Mouse (Mus musculus): ENCODE data around the gene Mpp6. TPM values are rescaled to one million over a fixed set of nuclear protein-coding genes. Genes with fewer than 3 reads are reported as not detected.

The Mpp6 gene
- polyA plus RNA-seq, 1 experiment from 2014 or later, result 77.1 TPM

GRCm38 (mm10) chr6:50237963-50238362, 127.9 kb downstream of the Mpp6 start:
- H3K27ac ChIP-seq, result no peak overlapping the region
- ATAC-seq (ENCODE audit: low FRiP score, low read depth), result no peak
- H3K9me3 ChIP-seq, result no peaks in the 10 kb centered on the region
- no peaks in the 10 kb centered on the region for H3K36me3 ChIP-seq
- no peaks in the 10 kb centered on the region for H3K27me3 ChIP-seq
- H3K4me3 ChIP-seq, result no peak overlapping the region
- no peak overlapping the region for H3K4me2 ChIP-seq (replicated peaks)
- H3K4me1 ChIP-seq, result no peaks in the 10 kb centered on the region
- no peak overlapping the region for H3K9ac ChIP-seq
- WGBS, result 75% methylated on average over 2 of the region's 2 CpGs

GRCm38 (mm10) chr6:50239902-50240301, 129.9 kb downstream of the Mpp6 start:
- 92% methylated on average over 2 of the region's 2 CpGs for WGBS

GRCm38 (mm10) chr6:50240437-50240836, 130.4 kb downstream of the Mpp6 start:
- Histone ChIP-seq H3K4me1 (no peaks in the 10 kb centered on the region), H3K9me3 (no peaks in the 10 kb centered on the region), H3K27me3 (no peaks in the 10 kb centered on the region), H3K36me3 (no peaks in the 10 kb centered on the region), H3K4me3 (no peak overlapping the region), H3K9ac (no peak overlapping the region), H3K4me2 (replicated peaks) (no peak overlapping the region), H3K27ac (no peak overlapping the region)
- ATAC-seq (ENCODE audit: low FRiP score, low read depth), result no peak
- WGBS, result 51% methylated on average over 5 of the region's 5 CpGs

More at GRCm38 (mm10) chr6:50239902-50240301, 129.9 kb downstream of the Mpp6 start:
- Histone ChIP-seq H3K9ac (no peak overlapping the region), H3K4me3 (no peak overlapping the region), H3K9me3 (no peaks in the 10 kb centered on the region), H3K4me2 (replicated peaks) (no peak overlapping the region), H3K27ac (no peak overlapping the region), H3K27me3 (no peaks in the 10 kb centered on the region), H3K4me1 (no peaks in the 10 kb centered on the region), H3K36me3 (no peaks in the 10 kb centered on the region)
- no peak for ATAC-seq (ENCODE audit: low FRiP score, low read depth)

GRCm38 (mm10) chr6:50244126-50244525, 134.1 kb downstream of the Mpp6 start:
- Histone ChIP-seq H3K27me3 (no peaks in the 10 kb centered on the region), H3K36me3 (no peaks in the 10 kb centered on the region), H3K9ac (no peak overlapping the region), H3K9me3 (no peaks in the 10 kb centered on the region), H3K27ac (no peak overlapping the region), H3K4me1 (no peaks in the 10 kb centered on the region), H3K4me3 (no peak overlapping the region), H3K4me2 (replicated peaks) (no peak overlapping the region)
- ATAC-seq (ENCODE audit: low FRiP score, low read depth), result no peak
- WGBS, result 80% methylated on average over 4 of the region's 4 CpGs

GRCm38 (mm10) chr6:50244967-50245366, 134.9 kb downstream of the Mpp6 start:
- no peaks in the 10 kb centered on the region for H3K27me3 ChIP-seq
- H3K27ac ChIP-seq, result no peak overlapping the region
- no peak overlapping the region for H3K9ac ChIP-seq
- no peak for ATAC-seq (ENCODE audit: low FRiP score, low read depth)
- no peaks in the 10 kb centered on the region for H3K4me1 ChIP-seq
- H3K4me3 ChIP-seq, result no peak overlapping the region
- H3K9me3 ChIP-seq, result no peaks in the 10 kb centered on the region
- WGBS, result 86% methylated on average over 4 of the region's 4 CpGs
- no peak overlapping the region for H3K4me2 ChIP-seq (replicated peaks)
- H3K36me3 ChIP-seq, result no peaks in the 10 kb centered on the region

- Histone ChIP-seq H3K4me3 (no peak overlapping the region), H3K4me2 (replicated peaks) (no peak overlapping the region), H3K9me3 (no peaks in the 10 kb centered on the region), H3K36me3 (no peaks in the 10 kb centered on the region; the same call in 1 of the 2 replicates), H3K27ac (no peak overlapping the region), H3K27me3 (no peaks in the 10 kb centered on the region), H3K4me1 (no peaks in the 10 kb centered on the region), H3K9ac (no peak overlapping the region)
- no peak for ATAC-seq (ENCODE audit: low FRiP score, low read depth)
- 83% methylated on average over 2 of the region's 2 CpGs for WGBS
Measured at GRCm38 (mm10) chr6:50247356-50247755, 137.3 kb downstream of the Mpp6 start.

- WGBS, result 89% methylated on average over 4 of the region's 4 CpGs
- H3K9ac ChIP-seq, result no peak overlapping the region
- no peaks in the 10 kb centered on the region for H3K4me1 ChIP-seq
- no peak for ATAC-seq (ENCODE audit: low FRiP score, low read depth)
- no peak overlapping the region for H3K27ac ChIP-seq
- H3K27me3 ChIP-seq, result no peaks in the 10 kb centered on the region
- H3K9me3 ChIP-seq, result no peaks in the 10 kb centered on the region
- no peak overlapping the region for H3K4me3 ChIP-seq
- no peaks in the 10 kb centered on the region; the same call in 1 of the 2 replicates for H3K36me3 ChIP-seq
- H3K4me2 ChIP-seq (replicated peaks), result no peak overlapping the region
Measured at GRCm38 (mm10) chr6:50247791-50248190, 137.8 kb downstream of the Mpp6 start.

Other genes with a start within 250 kb of the Mpp6 start
- gene Gsdme, start 153.6 kb downstream of the Mpp6 start, polyA plus RNA-seq (2015; fragmentation: Nextera tagmentation; extraction: Ambion mirVana), result 51.0 and 54.7 TPM in 2 replicates

Measured in limb, embryonic 13.5 days (tissue).